Mouse (Mus musculus): ENCODE results near the gene Pou5f2.

Gene Pou5f2

DNA sequence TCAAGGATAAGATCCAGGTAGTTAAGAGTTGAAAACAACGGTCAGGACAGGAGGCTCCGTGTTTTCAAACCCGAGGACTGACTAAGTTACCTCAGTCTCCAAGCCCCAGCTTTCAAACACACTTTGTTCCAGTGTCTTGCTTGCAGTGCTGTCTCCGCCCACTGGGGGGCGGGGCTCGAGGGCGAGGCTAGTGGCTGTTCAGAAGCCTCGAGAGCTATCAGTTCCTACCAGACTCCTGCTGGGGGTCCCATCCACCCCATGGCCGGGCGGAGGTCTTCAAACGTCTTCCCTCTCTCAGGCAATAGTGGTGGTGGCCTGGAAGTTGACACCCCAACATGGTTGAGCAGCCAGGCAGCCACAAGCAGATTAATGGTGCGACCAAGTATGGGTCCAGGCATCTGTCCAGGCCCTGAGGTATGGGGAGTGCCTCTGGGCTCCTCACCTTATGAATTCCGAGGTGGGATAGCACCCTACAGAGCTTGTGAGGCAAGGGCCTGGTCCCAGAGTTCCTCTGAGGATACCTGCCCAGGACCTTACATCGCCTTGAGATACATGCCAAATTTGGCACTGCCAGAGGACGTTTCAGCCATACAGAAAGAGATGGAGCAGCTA, at the start of gene Pou5f2:
Gene Pou5f2 (plus strand): TSS at position 220 of the 612 bp plus-strand sequence.
- peak; percentile 6 for DNase-seq

DNA sequence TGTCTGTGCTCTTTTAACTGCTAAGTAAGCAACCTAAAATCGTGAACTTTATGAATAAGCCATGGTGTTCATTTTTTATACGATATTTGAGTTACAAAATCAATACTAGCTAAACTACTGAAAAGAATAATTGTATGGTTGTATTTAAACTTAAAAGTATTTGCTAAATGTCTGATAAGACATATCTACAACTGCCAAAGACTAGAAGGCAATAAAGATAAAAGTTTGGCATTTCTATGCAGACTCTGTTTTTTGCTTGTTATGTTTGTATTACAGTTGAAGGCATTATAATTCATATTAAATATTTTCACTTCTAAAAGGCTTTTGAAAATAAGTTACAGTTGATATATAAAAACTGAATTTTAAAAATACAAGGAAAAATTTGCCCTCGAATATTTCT, 48.5 kb upstream of the Pou5f2 start:
- DNase-seq: no peak

- DNase-seq: no peak
Measured at GRCm38 (mm10) chr13:77977121-77977520, 47.6 kb upstream of the Pou5f2 start.

DNA sequence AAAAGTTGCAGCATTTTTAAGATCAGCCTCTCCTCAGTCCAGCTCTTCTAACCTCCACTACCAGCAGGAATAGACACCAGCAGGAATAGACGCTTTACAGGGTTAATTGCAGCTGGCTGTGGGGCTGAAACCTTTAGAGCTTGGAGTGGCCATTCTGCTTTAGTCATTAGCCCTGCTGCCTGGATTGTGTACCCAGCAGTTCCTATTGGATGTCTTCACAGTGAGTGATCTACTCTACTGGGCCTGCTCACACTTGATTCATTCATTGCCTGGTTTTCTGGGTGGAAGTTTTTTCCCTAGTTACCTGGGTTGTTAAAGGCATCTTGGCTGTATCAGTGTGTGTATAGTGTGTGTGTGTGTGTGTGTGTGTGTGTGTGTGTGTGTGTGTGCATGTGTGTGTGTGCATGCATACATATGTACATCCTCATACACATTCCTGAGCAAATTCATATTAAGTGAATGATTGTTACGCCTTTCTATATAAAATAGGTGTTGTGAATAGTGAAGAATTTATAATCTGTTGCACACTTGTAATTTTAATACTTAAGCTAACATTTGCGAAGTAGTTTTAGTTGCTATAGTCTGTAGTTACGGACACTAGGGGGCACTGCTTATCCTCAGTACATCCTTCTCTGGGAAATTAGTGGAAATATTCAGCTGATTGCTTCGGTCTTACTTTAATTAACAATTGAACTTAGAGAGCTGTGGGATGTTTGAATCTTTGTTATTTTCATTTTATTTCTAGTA, 42.4 kb upstream of the Pou5f2 start:
- DNase-seq: no peak

DNA sequence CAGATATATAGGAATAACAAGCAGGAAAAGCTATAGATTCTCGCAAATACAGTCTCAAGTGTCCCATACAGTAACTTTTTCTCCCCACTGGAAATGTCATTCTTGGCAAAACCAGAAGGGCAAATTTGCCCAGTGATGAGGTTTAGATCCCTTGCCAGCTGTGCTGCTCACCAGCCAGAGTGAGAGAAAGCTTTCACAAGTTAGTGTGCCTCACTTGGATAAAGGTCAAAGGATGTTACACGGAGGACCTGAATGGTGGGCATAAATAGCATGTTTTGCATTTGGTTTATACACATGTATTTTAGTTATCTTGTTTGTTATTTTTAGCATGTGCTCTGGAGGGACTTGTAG, 41.9 kb upstream of the Pou5f2 start:
- no peak for DNase-seq

- no peak for DNase-seq
Measured at GRCm38 (mm10) chr13:77991189-77991886, 33.4 kb upstream of the Pou5f2 start.

DNA sequence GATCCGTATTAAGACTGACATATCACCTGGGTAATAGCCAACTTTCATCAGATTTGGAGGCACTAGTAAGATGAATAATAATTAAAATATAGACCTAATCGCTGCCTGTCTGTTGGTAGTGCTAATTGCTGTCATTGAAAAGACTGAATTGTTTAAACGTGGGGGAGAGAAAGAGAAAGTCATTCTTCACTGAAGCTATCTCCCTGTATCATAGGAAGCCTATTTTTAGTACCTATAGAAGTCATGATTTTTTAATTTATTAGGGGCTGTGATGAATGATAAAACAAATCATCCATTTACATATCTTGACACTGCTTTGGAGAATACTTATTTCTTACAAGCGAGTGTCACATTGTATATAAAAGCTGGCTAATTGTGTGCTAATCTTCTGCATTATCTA, 20.1 kb upstream of the Pou5f2 start:
- no peak for DNase-seq

DNA sequence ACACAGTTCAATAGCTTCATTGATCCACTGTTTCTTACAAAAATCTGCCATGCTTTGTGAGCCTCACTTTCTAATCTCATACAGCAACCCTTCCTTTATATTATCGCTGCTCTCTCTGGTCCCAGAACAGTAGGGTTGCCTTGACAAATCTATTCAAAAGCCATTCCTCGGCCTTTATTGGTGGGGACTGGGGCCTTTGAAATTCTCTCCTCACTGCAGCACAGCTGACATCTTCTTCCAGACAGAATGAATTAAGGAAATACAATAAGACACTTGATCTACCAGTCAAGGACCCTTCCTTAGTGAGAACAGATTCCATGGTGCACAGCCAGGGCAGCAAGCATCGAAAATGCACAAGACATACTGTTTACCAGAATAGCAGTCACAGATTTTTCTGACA, 19.4 kb upstream of the Pou5f2 start:
- DNase-seq: no peak

- DNase-seq: no peak
Measured at GRCm38 (mm10) chr13:78010176-78010575, 14.5 kb upstream of the Pou5f2 start.

- no peak for DNase-seq
Measured at GRCm38 (mm10) chr13:78032821-78033220, 8.1 kb downstream of the Pou5f2 start.

DNA sequence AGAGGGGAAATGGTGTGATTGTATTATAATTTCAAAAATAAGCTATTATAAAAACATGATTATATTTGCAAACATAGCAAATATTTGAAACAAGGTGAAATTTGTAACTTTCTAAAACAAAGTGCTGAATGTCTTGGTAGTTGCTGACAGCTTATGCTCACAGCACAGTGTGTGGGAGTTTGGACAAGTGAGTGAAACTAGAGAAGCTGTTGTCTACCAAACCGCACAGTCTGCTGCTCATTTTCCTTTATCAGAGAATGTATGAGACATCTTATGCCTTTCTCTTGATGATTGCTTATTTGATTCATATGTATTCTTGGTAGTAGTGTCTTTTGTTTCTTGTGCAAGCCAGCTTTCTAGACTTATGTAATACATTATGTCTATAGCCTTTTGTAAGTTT, 12.5 kb downstream of the Pou5f2 start:
- DNase-seq: no peak

- DNase-seq: no peak
Measured at GRCm38 (mm10) chr13:78043203-78043602, 18.5 kb downstream of the Pou5f2 start.

- DNase-seq: no peak
Measured at GRCm38 (mm10) chr13:78045116-78045515, 20.4 kb downstream of the Pou5f2 start.

Data from cerebellum, adult 11-12 months (tissue).